Mouse (Mus musculus) hindlimb bud, embryonic 11.5 days (tissue): Measurements from ENCODE around the gene Tecrl.

ENCODE experiments used
- DNase-seq: peaks from one replicate; pipeline ENCODE4 v3.0.0-alpha.2; 2012; ENCODE audit warnings: low read depth, low spot score; ENCODE audit errors: extremely low spot score

Gene Tecrl

GRCm38 (mm10) chr5:83354846-83355561 lies at the start of gene Tecrl:
TSS of gene Tecrl (minus strand) at chr5:83355195.
- DNase-seq: no peak

- DNase-seq: no peak
These were observed 30.0 kb upstream of the Tecrl start for GRCm38 (mm10) chr5:83385021-83385420.

GRCm38 (mm10) chr5:83351615-83352014 lies 3.4 kb downstream of the Tecrl start:
- DNase-seq: no peak

GRCm38 (mm10) chr5:83339144-83339543 lies 15.9 kb downstream of the Tecrl start:
- no peak for DNase-seq

- DNase-seq: no peak
These were observed 87.7 kb downstream of the Tecrl start for GRCm38 (mm10) chr5:83267148-83267776.

GRCm38 (mm10) chr5:83260059-83260458 lies 94.9 kb downstream of the Tecrl start:
- no peak for DNase-seq

- no peak for DNase-seq
These were observed 100.9 kb downstream of the Tecrl start for GRCm38 (mm10) chr5:83254141-83254540.

- no peak for DNase-seq
These were observed 116.0 kb downstream of the Tecrl start for GRCm38 (mm10) chr5:83238848-83239452.
